Mouse (Mus musculus) kidney, postnatal 25 days (tissue): ENCODE measurements around the gene Kbtbd13.

Experiments used
- DNase-seq, 2 experiments: peaks; one replicate each; pipeline ENCODE4 v3.0.0; 2021; ENCODE audit warnings: mixed read lengths in 2 of 2

Kbtbd13 gene

DNA sequence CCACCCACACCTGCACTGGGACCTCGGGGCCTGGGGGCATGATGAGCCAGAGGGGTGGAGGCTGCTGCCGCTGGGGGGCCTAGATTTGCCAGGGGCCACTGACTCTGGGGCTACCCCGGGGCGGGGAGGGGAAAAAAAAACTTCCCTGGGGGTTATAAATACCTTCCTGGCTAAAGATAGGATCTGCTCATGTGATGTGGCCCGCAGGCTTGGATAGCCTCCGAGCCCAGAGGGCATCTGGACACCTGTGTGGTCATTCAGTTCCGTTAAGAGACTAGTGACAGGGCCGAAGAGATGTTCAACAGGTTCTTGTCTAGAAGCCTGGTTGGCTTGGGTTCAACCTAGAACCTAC lies at the start of gene Kbtbd13:
Gene Kbtbd13 (minus strand): TSS at position 40 of the 352 bp plus-strand sequence.
- peak in 1 of 2 experiments; percentile 41 for DNase-seq

DNA sequence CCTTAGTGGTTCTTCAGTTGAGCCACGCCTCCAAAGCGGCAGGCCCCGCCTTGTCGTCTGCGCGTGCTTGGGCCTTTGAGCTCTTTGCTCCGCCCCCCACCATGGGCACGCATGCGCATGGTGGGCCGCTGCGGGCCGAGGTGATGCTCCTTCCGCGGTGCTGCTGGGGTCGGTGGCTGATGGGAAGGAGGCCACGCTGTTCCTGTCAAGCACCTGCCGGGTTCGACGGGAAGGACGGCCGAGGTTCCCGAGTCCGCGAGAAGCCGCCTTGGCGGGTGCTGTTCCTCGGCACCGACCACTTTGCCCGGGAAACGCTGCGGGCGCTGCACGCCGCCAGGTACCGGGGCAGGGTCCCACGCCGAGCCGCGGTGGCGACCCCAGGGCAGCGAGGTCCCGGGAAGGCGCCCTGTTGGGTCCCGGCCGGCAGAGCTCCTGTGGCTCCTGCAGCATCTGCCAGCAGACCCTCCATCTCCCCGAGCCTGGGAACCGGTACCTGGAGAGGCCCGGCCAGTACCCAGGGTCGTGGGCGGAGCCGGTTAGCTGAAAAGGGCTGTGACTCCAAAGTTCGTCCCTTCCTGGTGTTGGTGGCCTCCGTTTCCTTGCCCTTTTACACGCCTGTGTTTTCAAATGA lies 44.3 kb upstream of the Kbtbd13 start, which contains the start of gene Mtfmt:
Gene Mtfmt (plus strand): TSS at position 112 of the 631 bp plus-strand sequence.
- peak; percentile 96 to 97 for DNase-seq

DNA sequence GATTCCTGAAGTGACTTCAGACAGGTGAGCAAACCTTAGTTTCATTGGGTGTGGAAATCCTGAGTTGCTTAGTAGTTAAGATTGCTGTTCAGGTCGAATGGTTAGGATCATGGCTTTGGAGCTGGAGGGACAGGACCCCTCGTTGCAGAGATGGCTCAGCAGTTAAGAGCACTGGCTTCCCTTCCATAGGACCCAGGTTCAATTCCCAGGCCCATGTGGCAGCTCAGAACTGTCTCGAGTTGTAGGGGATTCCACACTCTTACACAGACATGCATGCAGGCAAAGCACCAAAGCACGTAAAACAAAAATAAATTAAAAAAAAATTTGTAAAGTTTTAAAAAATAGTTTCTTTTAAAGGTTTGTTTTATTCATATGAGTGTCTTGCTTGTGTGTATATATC lies 43.8 kb upstream of the Kbtbd13 start:
- DNase-seq: no peak

DNA sequence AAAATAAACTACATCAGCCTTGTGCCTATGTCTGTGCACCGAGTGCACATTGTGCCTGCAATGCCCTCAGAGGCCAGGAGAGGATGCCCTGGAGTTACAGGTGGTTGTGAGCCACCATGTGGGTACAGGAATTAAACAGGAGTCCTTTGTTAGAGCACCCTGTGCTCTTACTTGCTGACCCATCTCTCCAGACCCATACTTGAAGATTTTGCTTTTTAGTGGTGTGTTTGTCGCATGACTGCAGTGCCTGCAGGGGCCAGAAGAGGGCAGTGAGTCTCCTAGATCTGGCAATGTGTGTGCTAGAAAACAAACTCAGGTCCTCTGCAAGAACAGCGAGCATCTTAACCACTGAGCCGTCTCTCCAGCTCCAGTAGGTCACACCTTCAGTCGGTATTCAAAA lies 42.7 kb upstream of the Kbtbd13 start:
- DNase-seq: peak in 1 of 2 experiments; percentile 65

DNA sequence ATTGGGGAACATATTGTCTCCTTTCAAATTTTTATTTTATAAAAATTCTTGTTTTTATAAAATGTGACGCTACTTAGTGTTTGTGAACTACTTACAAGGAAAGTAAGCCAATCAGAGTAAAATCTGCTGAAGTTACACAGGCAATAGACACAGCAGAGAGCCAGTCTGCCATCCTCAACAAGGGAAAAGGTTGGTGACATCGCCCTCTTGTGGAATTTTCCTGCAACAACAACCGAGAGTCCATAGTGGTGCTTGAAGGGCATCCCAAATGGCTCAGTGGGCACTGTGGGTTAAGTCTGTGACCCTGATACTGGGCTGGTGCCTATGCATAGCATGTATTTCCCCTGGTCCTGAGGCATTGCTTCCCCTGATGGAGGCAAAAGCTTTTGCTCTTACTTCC lies 40.8 kb upstream of the Kbtbd13 start:
- DNase-seq: peak; percentile 84 to 92

DNA sequence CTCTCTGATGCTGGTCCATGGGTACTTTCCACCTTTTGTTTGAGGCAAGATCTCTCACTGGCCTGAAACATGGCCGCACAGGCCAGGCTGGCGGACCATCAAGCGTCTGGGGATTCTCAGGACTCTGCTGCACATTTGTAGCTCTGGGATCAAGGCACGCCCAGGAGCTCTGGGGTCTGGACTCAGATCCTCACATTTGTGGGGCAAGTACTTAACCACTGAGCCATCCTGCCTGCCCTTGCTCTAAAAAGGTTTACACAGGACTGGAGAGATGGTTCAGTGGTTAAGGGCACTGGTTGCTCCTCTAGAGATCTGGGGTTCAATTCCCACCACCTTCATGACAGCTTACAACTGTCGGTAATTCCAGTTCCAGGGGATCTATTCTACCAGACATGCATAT lies 39.5 kb upstream of the Kbtbd13 start:
- no peak for DNase-seq

DNA sequence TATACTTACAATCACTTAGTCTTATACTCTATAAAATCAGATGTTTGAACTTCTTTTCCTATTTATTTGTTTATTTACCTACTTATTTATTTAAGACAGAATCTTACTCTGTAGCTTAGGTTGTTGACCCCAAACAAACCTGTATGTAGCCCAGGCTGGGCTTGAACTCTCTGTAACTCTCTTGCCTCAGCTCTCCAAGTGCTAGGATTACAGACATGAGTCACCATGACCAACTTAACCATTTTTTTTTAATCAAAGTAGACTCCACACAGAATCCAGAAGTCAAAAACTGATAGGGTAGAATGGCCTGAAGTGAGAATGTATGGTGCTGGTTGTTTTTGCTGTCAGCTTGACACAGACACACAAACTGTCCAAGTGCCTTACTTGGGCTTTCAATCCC lies 38.9 kb upstream of the Kbtbd13 start:
- no peak for DNase-seq

DNA sequence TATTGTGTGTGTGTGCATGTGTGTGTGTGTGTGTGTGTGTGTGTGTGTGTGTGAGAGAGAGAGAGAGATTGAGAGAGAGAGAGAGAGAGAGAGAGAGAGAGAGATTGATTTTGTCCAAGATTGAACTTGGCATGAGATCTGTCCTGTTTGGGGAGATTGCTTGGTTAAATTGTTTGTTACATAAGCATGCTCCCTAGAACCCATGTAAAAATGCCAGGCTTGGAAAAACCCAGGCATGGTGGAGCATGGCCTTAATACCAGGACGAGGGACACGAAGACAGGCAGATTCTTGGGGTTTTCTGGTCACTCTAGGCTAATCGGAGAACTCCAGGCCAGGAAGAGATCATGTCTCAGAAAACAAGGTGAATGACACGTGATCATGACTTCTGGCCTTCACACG lies 36.6 kb upstream of the Kbtbd13 start:
- peak in 1 of 2 experiments; percentile 33 for DNase-seq

DNA sequence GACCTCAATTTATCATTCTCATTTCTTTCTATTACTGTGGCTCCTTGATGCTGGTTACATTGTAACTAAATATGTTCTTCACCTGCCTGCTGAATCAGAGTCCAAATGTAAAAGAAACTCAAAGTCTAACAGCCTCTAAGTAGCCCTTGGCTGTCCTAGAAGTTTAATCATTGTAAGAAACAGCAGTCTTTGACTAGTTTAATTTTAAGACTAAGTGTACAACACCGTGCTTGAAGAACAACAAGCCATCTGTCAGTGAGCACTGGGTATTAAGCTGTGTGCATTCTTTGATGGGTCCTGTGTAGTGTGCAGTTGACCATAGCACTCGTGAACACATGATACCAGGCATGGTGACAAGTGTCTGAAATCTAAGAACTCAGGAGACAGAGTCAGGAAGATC lies 36.1 kb upstream of the Kbtbd13 start:
- no peak for DNase-seq

DNA sequence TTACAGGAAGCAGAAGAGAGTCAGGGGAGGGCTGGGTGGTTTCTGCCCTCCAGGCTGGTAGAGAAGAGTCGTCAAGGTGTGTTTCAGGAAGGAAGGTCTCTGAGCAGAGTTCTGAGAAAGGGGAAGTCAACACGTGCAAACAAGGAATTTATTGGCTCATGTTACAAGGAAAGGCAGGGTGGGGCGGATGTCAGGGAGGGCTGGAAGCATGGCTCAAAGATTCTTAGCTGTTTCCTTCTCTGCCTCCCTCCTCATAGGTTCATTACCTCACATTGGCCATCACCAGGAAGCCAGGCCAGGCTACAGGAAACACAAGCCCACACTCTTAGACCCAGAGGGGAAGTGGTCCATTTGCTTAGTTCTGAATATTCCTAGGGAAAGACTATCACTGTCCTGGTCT lies 32.9 kb upstream of the Kbtbd13 start:
- DNase-seq: no peak

DNA sequence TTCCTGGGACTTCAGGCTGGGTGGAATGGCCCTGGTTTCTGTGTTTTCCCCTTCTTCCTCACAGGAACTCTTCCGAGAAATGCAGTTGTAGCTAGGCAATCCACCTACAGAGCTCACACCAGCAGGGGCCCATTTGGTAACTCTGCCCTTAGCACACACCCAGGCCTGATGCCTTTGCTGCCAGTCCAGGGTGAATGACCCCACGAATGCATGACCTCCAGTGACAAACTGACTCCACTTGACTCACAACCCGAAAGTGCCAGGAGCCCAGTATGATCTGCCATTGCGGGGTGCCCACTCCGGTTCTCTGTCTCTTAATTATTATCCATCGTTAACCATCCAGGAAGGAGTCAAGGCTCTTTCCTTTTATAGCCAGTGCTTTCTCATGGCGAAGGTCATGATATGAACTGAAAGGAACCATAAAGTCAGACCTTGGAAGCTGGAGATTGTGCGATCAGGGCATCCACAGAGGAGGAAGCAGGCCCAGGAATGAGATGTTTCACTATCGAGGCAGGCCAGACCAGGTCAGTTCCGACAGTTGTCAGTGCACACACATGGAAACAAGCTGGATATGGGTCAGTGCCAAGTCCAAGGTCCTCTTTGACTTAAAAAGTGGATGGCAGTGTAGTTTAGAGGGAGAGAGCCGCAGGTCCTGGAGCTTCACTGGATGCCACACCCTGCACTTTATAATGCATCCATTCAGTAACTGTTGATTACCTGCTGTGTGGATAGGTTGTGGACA lies 31.5 kb upstream of the Kbtbd13 start, which contains the start of gene Slc51b:
Gene Slc51b (minus strand): TSS at position 196 of the 742 bp plus-strand sequence.
- DNase-seq: peak; percentile 82 to 88

DNA sequence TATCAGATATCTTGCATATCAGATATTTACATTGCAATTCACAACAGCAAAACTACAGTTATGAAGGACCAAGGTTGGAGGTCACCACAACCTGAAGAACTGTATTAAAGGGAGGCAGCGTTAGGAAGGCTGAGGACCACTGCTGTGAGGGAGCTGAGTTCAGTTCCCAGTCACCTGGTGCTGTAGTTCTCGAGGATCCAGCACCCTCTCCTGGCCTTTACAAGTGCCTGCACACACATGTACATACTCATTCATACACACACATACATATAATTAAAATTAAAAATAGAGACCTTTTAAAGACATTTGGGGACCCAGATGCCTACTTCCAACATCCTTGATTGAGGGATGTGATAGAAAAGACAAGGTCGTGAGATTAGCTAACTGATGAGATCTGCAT lies 28.2 kb upstream of the Kbtbd13 start:
- DNase-seq: no peak

DNA sequence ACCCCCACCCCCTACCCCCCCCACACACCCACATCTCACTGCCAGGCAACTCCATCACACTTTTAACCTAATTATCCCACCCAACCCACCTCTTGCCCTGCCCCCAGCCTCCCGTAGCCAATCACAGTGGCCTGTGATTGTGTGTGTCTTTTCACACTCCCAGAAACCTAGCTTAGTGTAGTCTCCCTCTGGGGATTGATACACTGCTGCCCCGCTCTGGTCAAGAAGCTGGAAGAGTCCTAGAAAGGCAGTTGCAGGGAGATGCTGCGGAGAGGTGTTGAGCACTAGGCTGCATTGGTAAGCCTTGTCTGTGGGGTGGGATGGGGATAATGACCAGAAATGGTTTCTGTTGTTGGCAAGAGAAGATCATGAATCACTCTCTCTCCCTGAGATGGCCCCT lies 26.3 kb upstream of the Kbtbd13 start:
- DNase-seq: no peak

DNA sequence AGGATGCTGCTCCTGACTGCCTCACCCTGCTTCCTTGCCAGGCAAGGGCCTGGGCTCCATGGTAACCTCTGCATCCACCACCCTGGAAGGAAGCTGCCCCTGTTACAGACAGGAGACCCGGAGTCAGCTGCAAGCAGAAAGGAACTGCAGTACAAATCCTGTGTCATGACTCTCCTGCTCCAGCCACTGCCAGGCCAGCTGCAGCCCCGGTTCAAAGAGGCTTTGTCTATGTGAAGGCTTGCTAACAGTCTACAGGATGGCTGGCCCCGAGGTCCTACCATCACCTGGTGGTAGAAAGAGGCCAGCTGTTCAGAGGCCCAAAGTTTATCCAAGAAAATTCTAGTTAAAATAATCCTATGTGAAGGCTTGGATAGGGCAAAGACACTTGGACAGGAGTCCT lies 19.9 kb upstream of the Kbtbd13 start:
- no peak for DNase-seq

DNA sequence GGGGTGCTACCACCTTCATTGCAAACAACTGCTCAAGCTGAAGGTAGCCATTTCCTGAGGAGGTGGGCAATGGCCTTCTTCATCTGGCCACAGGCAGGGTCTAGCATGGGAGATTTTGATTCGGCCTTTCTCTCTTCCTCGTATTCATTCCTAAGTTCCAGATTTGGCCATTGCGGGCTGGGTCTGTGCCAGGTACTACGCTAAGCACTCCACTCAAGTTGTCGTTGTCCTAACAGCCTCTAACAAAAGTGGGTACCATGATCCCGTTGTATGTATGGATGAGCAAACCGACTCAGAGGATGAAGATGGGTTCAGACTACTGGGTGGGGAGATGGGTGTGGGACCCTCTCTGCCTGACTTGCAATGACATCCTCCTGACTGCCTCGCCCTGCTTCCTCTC lies 18.9 kb upstream of the Kbtbd13 start:
- DNase-seq: no peak

DNA sequence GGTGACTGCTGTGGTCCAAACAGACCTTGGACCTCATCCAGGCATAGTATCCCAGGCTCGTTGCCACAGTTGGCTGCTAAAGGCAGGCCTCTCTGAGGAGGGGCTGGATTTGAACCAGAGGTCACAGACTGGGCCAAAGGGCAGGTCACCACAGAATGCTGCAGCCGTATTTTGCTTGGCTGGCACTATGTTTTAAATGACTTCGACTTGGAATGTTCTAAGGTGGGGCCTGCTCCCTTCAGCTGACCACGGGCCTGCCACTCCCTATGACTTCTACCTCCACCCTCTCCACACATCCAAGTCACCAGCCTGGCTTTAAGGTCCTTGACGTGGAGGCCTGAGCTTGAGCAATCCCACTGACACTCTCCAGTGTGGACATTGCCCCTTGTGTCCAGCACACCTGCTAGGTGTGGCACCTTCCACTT lies 17.4 kb upstream of the Kbtbd13 start:
- peak; percentile 89 to 94 for DNase-seq

DNA sequence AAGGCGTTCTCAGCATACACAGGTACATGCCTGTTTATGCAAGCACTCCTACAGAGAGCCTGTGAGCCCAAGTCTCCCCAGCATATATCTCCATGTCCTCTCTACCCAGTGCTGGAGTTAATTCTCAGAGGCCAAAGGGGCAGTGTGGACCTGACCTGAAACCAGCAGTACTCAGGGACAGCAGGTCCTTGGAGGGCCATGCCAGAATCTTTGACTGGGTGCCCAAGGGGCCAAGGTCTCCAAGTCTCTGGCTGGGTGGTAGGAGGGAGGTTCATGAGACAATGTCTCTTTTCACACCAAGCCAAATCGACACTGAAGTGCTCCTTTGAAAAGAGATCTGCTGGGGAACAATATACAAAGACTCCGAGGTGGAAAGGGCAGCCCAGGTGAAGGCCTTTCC lies 16.4 kb upstream of the Kbtbd13 start:
- peak; percentile 56 to 89 for DNase-seq

DNA sequence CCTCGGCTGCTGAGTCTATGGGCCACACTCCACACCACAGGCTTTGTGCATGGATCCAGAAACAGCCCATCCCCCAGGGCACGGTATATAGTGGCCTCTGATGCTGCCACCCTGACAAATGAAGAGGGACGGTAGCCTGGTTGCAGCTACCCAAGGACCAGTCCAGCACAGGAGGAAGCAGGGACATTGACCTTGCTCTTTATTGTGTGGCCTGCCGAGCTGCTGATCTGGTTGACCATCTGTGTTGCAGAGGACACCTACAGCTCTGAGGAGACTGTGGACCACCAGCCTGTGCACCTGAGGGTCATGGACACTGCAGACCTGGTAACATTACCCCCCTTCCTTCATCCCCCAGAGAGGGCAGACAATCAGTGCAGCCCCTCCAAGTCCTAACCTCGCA lies 15.9 kb upstream of the Kbtbd13 start:
- no peak for DNase-seq

DNA sequence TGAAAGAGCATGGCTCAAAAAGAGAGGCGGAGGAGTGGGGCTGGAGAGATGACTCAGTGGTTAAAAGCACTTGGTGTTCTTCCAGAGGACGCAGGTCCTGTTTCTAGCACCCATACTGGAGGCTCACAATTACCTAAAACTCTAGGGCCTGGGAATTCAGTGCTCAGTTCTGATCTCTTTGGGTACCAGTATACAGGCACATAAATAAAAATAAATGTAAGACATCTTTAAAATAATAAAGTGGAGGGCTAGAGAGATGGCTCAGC lies 13.7 kb upstream of the Kbtbd13 start:
- DNase-seq: no peak

DNA sequence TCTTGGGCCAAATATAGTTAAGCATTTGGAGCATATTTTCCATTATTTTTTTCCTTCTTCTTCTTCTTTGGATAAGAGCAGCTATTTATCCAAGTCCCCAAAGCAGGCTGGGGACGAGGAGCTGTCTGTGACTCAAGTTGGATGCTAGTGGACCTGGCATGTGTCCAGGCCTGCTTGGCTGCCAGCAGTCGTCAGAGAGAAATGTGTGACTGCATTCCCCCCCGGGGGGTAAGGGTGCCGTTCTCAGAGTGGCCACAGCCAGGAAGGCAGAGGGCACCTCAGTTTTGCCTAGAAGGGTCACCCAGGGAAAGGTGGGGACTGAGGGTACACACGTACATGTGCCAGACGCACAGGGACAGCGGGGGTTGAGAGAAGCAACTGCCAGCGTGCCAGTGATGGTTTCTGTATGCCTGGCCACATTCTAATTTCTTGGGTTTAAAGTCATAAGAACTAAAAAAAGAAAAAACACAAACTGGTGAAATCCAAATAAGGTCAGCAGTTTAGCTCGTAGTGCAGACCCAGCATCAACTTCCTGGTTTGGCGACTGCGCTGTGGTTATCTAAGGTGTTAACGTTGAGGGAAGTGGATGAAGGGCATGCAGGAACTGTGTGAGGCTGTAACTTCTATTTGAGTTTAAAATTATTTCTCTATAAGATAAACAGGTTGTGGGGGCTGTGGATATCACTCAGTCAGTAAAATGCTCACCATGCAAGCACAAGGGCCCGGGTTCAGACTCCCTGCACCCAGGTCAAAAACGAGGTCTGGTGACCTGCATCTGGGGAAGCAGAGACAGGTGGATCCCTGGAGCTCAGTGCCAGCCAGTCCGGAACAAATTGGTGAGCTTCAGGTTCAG lies 13.1 kb upstream of the Kbtbd13 start:
- DNase-seq: peak; percentile 88 to 91

DNA sequence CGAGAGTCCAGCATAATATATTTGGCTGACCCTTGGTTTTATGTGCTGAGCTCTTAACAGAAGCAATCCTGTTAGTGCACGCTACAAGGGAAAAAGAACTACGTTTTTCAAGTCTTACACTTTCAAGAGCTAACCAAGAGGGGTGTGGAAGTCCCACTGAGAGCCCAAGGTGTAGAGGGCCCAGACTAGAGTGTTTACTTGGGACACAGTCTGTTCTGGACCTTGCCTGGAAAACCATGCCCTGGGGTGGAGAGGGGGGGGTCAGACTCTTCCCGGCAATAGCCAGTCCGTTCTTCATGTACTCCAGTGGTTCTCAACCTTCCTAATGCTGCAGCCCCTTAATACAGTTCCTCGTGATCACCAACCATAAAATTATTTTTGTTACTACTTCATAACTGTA lies 8.5 kb upstream of the Kbtbd13 start:
- no peak for DNase-seq

DNA sequence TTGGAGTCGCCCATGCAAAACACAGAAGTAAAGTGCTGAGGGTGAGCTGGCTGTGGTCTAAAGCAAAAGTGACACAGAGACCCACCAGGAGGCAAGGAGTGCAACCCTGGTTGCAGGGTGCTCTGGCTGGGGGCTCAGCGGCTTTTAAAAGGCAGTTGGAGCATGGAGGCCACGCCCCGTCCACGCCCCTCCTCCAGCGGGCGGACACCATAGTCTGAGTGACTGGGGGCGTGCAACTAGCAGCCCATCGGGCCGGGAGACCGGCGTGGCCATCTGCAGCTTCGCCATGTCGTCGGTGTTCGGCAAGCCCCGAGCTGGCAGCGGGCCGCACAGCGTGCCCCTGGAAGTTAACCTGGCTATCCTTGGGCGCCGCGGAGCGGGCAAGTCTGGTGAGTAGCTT lies 6.8 kb upstream of the Kbtbd13 start, which contains the start of gene Rasl12:
Gene Rasl12 (plus strand): TSS at position 228 of the 400 bp plus-strand sequence.
- DNase-seq: peak; percentile 76 to 83

DNA sequence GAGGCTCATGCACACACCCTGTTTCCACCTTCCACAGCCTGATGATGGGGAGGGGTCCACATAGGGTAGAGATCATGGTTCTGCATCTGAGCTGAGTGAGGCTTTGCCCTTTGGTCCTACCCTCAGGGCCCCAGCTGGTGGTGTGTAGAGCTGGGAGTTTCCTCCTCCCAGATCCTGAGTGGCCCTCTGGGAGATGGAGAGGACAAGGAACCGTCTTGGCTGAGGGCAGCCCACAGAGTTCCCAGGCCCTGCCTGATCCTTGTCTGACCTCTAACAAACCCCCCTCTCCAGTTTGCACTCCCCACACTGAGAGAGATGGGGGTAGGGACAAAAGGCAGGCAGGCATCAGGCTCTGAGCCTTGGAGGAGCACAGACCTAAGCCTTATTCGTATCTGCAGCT lies 2.9 kb upstream of the Kbtbd13 start:
- no peak for DNase-seq

DNA sequence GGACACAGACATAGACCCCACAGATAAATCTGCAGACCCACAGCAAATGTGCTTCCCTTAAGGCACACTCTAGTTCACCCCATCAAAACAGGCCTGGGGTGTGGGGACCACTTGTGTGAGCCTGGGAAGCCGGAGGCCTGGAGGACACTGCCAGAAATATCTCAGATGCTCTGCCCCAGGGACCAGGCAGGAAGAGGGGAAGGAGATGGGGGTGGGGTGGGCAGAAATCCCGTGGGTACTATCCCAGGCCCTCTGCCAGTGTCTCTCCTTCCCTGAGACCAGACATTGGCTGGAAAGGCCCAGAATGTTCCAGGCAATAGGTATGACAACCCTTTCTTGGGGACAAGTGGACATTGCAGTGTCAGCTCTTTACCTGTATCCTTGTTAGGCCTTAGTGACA lies 2.2 kb upstream of the Kbtbd13 start:
- no peak for DNase-seq
